Mouse (Mus musculus) frontal cortex, postnatal 25 days (tissue): ENCODE measurements at regions not wholly inside any gene's neighbourhood (a gene's known extent, or its start where the extent isn't known, plus 50 kb on each side); places are given as distances from the start of the nearest gene placed in this dataset.

ENCODE experiments used
- DNase-seq, 2 experiments: peaks; one replicate each; pipeline ENCODE4 v3.0.0; 2022; ENCODE audit warnings: low spot score in 2 of 2

DNA sequence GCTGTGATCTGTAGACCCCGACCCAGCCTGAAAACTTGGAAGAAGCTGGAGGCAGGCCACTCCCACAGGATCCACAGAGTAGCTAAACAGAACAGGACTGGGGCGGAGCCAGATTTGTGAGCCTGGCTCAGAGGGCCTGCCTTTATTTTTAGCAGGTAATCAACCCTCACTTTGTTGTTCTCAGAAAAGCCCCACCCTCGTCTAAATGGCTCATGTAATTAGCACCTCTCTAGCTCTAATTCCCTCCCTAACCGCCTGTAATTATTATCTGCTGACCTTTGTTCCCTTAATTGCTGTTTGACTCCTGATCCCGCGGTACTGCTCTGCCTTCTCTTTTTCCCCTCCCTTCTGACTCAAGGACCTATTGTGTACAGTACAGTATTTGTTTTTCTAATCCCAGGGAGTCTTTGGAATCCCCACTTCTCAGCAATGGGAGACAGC is 95.6 kb upstream of the Bdnf start:
- no peak for DNase-seq

GRCm38 (mm10) chr2:109618341-109619058 is 56.0 kb upstream of the Bdnf start:
- no peak for DNase-seq

- peak in 1 of 2 experiments; percentile 6 for DNase-seq
Observed at GRCm38 (mm10) chr2:109619676-109620075, 54.8 kb upstream of the Bdnf start.

GRCm38 (mm10) chr2:109621595-109621994 is 52.9 kb upstream of the Bdnf start:
- no peak for DNase-seq
